Mouse (Mus musculus) 416B (cell line): ENCODE measurements around the gene Dapp1.
"Not testable (repeated sequence)": the region's sequence is repeated elsewhere in the genome, so short reads cannot be mapped to it uniquely, and the experiment has no call there.

Source experiments
- DNase-seq: peaks from one replicate; pipeline ENCODE4 v3.0.0; 2011; ENCODE audit warnings: low read depth

Gene Dapp1

GRCm38 (mm10) chr3:137919398-137919797, 61.9 kb downstream of the Dapp1 start:
- DNase-seq: no peak

- peak; percentile 52 for DNase-seq
Observed at GRCm38 (mm10) chr3:137918932-137919311, 62.4 kb downstream of the Dapp1 start.

DNA sequence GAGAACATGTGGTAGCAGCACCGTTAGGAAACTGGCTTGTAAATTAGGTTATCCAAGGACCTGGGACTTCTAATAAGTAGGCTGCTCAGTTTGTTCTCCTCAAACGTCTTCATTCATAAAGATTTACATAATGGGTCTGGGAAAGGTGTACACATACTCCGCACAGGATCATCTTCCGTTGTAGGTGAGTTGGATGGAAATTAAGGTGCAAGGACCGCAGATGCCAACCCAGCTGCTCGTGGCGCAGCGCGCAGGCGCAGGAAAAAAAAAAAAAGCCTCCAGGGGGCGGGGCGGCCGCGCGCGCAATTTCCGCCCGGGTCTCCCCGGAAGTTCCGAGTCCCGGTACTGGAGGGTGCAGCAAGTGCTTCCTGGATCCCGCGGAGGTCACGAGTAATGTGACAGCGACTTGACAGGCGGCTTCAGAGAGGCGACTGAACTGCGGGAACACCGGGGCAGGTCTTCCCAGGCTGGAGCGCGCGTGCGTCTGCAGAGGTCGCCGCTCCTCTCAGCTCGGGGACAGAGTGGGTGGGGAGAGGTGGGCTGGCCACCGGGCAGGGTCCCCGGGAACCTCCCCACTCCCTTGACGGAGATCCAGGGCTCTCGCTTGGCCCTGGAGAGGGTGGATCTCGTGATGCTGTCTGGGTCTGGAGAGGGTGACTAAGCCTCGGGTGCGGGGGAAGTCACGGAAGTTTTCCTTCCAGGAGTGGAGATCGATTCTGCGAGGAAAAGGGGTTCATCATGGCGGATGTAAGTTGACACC, 63.0 kb downstream of the Dapp1 start, which contains the start of gene Lamtor3:
Lamtor3 (plus strand) TSS at position 335 of the 760 bp plus-strand sequence.
- DNase-seq: peak; percentile 89

DNA sequence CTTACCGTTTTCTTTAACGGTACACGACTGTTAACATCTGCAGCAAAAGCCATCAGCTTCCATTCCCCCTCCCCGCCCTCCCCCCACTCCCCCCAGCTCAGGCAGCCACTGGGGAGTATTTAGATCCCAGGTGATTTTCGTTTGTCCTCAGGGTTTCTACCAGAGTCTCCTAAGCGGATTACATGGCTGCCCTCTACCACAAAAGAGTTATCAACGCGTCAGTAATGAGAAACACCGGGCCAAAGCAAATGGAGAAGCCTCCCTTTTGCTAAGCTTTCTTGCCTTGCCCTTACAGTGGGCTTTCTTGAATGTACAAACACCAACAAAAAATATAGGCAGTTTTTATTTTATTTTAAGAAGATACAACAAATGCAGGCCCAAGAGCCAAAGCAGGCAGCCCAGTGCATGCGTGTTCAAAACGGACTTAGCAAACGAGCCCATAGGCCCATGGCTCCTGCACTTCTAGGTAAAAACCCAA, 63.6 kb downstream of the Dapp1 start:
- no peak for DNase-seq

DNA sequence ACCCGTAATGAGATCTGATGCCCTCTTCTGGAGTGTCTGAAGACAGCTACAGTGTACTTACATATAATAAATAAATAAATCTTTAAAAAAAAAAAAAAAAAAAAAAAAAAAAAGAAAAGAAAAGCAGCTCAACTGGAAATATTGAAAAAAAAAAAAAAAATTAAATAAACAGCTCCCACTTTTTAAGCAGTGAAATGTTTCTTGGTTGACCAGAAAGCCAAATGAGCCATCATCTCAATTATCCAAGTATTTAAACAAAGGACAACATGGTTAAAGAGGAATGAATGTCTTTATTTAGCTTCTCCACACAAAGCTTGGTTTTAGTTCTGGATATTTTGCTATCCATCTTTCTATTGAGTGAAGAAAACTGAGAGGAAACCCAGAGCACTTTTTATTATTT, 66.8 kb downstream of the Dapp1 start:
- DNase-seq: not testable (repeated sequence)

DNA sequence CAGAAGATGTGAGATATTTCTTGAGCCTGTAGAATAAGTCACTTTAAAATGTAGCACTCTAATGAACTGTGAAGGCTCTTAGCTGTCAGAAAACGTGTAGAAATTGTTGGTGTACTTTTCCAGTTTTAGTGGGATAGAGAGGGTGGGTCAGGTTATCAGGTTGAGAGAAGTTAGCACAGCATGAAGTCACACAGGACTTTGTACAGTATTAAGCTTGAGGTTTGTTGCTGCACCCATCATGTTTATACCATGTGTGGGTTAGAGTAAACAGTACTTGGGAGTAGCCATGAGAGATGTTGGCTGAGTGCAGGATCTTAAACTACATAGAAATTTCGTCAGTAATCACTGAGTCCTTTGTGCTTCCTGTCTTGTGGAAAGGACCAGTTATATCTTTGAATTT, 68.3 kb downstream of the Dapp1 start:
- DNase-seq: no peak

DNA sequence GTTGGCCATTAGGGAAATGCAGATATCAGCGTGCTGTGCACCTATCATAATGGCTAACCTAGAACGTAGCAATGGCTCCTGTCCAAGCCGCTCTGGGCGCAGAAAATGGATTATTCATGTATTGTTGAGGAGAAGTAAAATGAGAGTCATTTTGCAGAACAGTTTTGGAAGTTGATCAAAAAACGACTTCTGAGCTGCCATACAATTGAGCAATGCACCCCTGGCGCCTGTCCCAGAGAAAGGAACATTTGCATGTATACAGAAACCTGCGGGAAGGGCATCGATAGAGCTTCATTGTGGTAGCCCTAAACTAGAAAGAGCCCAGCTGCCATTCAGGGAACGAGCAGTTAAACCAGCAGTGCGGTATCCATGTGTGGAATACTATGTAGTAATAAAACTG, 81.2 kb downstream of the Dapp1 start:
- DNase-seq: no peak

GRCm38 (mm10) chr3:137897685-137898084, 83.7 kb downstream of the Dapp1 start:
- DNase-seq: no peak

DNA sequence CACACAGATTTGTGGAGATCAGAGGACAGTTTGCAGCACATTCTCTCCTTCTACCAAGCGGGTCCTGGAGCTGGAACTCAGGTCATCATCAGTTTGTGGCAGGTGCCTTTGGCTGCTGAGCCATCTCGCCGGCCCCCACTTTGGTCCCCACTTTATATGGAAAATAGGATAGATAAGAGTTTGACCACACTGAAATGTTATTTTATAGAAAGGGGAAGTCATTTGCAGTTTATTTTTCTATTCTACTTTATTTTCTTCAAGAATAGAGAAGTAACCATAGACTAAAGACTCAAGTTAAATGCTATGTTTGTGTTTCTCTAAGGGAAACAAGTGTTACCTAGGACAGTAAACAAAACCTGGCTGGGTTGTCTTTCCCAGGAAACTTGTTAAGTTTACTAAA, 84.5 kb downstream of the Dapp1 start:
- DNase-seq: no peak

DNA sequence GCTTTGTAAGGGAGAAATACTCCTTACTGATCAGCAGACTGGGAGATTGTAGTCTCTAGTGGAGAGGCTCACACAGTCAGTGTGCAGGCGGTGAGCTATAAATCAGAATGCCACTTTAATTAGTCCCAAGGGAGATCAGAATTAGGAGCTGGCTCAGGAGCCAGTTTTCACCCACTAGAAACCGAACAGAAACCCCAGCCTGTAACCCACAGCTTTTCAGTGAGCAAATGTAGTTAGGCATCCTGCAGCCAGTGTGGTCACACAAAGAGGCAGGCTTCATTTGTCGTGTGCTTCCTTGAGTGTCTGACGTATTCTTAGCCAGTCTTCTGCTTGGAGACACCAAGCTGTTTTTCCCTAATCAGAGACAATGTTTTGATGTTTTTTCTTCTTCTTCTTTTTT, 85.0 kb downstream of the Dapp1 start:
- no peak for DNase-seq

GRCm38 (mm10) chr3:137895196-137895595, 86.1 kb downstream of the Dapp1 start:
- peak; percentile 49 for DNase-seq

DNA sequence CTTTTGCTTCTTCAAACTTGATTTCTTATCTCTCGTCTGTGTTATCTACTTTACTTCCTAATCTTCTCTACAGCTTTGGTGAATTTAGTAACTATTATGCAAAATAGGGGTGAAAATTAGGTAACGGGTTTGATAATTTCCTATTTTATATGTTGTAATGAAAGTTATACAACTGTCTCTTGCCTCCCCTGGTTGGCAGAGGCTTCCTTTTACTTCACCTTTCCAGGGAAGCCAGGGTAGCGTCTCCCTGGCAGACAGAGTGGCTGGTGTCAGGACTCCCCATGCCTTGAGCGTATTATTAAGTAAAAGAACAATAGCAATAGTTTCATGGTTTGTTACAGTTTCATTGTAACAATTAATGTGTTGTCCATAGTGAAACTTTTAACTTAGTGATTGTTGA, 87.6 kb downstream of the Dapp1 start:
- DNase-seq: peak; percentile 38

GRCm38 (mm10) chr3:137892118-137892517, 89.2 kb downstream of the Dapp1 start:
- DNase-seq: no peak

GRCm38 (mm10) chr3:137891089-137891488, 90.3 kb downstream of the Dapp1 start:
- DNase-seq: no peak

DNA sequence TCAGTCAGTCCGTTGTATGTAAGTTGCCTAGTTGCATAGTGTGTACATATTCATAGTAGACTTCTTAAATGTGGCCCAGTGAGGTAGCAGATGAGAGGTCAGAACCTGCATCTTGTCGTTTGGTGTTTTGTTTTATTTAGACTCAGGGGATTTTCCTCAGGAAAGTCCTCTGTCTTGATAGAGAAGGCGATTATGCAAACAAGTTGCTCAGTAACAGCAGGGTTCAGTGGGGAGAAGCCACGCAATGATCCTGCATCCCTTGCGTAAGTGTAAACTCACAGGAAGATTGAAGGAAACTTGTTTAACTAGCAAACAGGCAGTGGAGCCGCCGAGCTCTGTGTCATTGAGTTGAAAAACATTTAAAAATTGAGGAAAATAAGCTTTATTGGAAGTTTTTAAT, 93.4 kb downstream of the Dapp1 start:
- peak; percentile 37 for DNase-seq

GRCm38 (mm10) chr3:137881093-137881492, 100.3 kb downstream of the Dapp1 start:
- DNase-seq: no peak
